Mouse (Mus musculus) C2C12 (cell line): Measurements from ENCODE around the gene Ivd. TPM values are rescaled to one million over a fixed set of nuclear protein-coding genes. Genes with fewer than 3 reads are reported as not detected.
A peak's percentile ranks its signal among the peaks of the same experiment; 100 is the strongest.

Experiments
- H3K27me3 ChIP-seq: one replicate; pipeline ENCODE4 v1.6.1; 2011; ENCODE audit not compliant: control insufficient read depth, insufficient read depth, insufficient read length
- H3K36me3 ChIP-seq: one replicate; pipeline ENCODE4 v1.6.1; 2011; ENCODE audit not compliant: control insufficient read depth, insufficient read depth
- H3K4me3 ChIP-seq: one replicate; pipeline ENCODE4 v1.5.1; 2011; ENCODE audit warnings: mild to moderate bottlenecking, control low read depth; ENCODE audit not compliant: poor library complexity, insufficient read depth, severe bottlenecking
- H3K79me2 ChIP-seq: one replicate; pipeline ENCODE4 v1.6.1; 2011; ENCODE audit not compliant: control insufficient read depth, insufficient read depth
- H3K79me3 ChIP-seq: one replicate; pipeline ENCODE4 v1.6.1; 2011; ENCODE audit warnings: low read depth, control low read depth
- H3ac ChIP-seq: one replicate; pipeline ENCODE3; 2011; ENCODE audit warnings: low read depth; ENCODE audit not compliant: control insufficient read depth, insufficient read length
- CEBPB ChIP-seq: IDR thresholded peaks from one replicate; pipeline ENCODE4 v1.6.1; 2011; ENCODE audit warnings: low read depth, mild to moderate bottlenecking, control low read depth, moderate library complexity
- CTCF ChIP-seq: IDR thresholded peaks from one replicate; pipeline ENCODE4 v1.5.1; 2011; ENCODE audit not compliant: control insufficient read depth, insufficient read depth, insufficient read length
- FOSL1 ChIP-seq: IDR thresholded peaks from one replicate; pipeline ENCODE4 v1.8.0; 2011; ENCODE audit warnings: mild to moderate bottlenecking, low read length; ENCODE audit not compliant: poor library complexity, insufficient read depth, severe bottlenecking
- MAX ChIP-seq: IDR thresholded peaks from one replicate; pipeline ENCODE4 v1.6.1; 2011; ENCODE audit warnings: mild to moderate bottlenecking, control low read depth
- MYOD1 ChIP-seq: IDR thresholded peaks from one replicate; pipeline ENCODE4 v1.6.1; 2011; ENCODE audit warnings: low read depth; ENCODE audit not compliant: control insufficient read depth, insufficient read length
- MYOG ChIP-seq: IDR thresholded peaks from one replicate; pipeline ENCODE4 v1.6.1; 2011; ENCODE audit not compliant: control insufficient read depth, insufficient read length; ENCODE audit errors: extremely low read depth
- USF1 ChIP-seq: IDR thresholded peaks from one replicate; pipeline ENCODE4 v1.6.1; 2011; ENCODE audit warnings: low read depth, mild to moderate bottlenecking, control low read depth, moderate library complexity
- polyA plus RNA-seq: library from polyadenylated mRNA; unstranded; fragments of >200 nt; fragmentation: generic; extraction: Trizol; gene quantifications from one replicate; pipeline ENCODE4 v1.2.1, GENCODE M21; 2012; ENCODE audit warnings: missing spikeins

The Ivd gene
- polyA plus RNA-seq, 1 experiment: 15.2 TPM

GRCm38 (mm10) chr2:118829096-118829495 is 32.7 kb upstream of the Ivd start:
- Histone ChIP-seq H3ac (no peak overlapping the region), H3K4me3 (no peak overlapping the region), H3K36me3 (peaks cover 89% of the 10 kb centered on the region), H3K79me3 (no peaks in the 10 kb centered on the region), H3K79me2 (no peaks in the 10 kb centered on the region), H3K27me3 (no peaks in the 10 kb centered on the region)
- no peak for TF ChIP-seq MAX
- no peak for TF ChIP-seq USF1
- no peak for TF ChIP-seq FOSL1
- no peak for TF ChIP-seq CTCF
- no peak for TF ChIP-seq CEBPB
- TF ChIP-seq MYOG: no peak
- TF ChIP-seq MYOD1: no peak

DNA sequence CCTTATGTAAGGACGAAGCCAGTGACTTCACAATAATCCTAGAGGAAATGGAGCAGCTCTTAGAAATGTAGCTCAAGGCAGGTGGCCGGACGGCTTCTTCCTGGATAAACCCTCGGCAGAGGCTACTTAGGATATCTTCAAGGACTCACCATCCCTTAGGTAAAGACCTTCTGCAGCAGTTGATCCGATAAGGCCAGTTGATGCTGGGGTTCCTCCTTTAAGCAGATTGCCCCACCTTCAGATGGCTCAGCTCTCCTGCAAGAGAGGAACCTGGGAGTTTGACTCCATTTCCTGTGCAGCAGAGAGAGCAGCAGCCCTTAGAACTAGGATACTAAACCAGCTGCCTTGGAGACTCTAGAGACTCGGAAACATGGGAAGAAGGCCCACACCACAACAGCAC is 27.7 kb upstream of the Ivd start:
- Histone ChIP-seq H3K79me3 (no peaks in the 10 kb centered on the region), H3ac (no peak overlapping the region), H3K79me2 (no peaks in the 10 kb centered on the region), H3K4me3 (no peak overlapping the region), H3K36me3 (peaks cover 73% of the 10 kb centered on the region), H3K27me3 (no peaks in the 10 kb centered on the region)
- no peak for TF ChIP-seq USF1
- TF ChIP-seq FOSL1: no peak
- TF ChIP-seq CEBPB: no peak
- no peak for TF ChIP-seq MAX
- no peak for TF ChIP-seq MYOD1
- no peak for TF ChIP-seq CTCF

DNA sequence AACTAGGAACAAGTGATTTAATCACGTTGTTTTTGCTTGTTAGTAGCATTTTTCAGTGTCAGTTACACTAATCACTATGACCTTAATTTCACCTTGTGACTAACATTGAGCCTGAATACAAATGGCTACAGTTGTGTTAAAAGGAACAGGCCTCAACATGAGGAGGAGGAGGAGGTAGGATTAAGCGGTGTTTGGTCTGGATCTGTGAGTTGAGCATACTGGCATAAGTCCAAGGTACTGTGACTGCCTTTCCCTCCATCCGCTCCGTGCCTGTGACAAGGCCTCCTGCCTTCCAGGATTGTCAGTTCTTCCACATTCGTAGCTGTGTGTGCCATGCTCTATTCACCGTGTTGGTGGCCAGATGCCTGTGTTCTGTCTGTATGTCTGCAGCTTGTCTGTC is 26.6 kb upstream of the Ivd start:
- H3ac ChIP-seq: no peak overlapping the region
- no peaks in the 10 kb centered on the region for H3K27me3 ChIP-seq
- no peaks in the 10 kb centered on the region for H3K79me3 ChIP-seq
- no peak overlapping the region for H3K4me3 ChIP-seq
- TF ChIP-seq MAX: no peak
- no peak for TF ChIP-seq FOSL1
- TF ChIP-seq CTCF: no peak
- no peak for TF ChIP-seq USF1
- no peak for TF ChIP-seq CEBPB
- peaks cover 64% of the 10 kb centered on the region for H3K36me3 ChIP-seq
- H3K79me2 ChIP-seq: no peaks in the 10 kb centered on the region

DNA sequence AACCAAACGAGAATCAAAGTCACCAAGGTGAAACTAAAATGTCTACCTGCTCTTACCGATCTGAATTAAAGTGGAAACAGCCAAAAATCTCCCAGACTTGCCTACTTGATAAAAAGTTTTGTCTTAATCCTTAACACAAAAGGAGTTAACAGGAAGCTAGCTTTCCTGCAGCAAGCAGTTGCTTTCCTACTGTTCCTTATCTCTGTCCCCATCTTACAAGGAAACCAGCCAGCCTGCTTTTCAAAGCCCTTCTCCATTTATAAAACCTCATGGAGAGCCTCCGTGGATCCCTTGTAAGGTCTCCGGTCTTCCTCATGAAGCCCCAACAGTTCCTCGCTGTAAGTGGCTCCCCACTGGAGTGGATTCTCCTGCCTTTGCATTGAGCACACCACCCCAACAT is 23.4 kb upstream of the Ivd start:
- Histone ChIP-seq H3K79me2 (no peaks in the 10 kb centered on the region), H3K4me3 (no peak overlapping the region), H3K79me3 (no peaks in the 10 kb centered on the region), H3K27me3 (no peaks in the 10 kb centered on the region), H3ac (no peak overlapping the region), H3K36me3 (peaks cover 33% of the 10 kb centered on the region)
- TF ChIP-seq CTCF (no peak), MYOD1 (no peak), MAX (no peak), FOSL1 (no peak), MYOG (no peak), USF1 (no peak), CEBPB (no peak)

DNA sequence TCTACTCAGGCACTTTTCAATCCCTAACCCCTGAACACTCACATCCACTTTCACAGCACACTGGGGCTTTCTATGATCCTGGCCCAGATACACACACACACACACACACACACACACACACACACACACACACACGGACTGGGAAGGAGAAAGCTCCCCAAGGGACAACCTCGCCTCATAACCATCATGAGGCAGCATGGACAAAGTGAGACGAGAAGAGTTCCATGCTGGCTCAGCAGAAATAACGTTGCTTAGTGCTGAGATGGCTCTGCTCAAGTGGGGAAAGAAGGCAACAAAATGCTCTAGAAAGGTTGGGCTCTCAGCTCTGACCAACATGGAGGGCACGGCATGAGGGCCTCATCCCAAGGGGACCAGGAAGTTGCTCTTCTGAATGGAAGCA is 20.6 kb upstream of the Ivd start:
- no peak overlapping the region for H3K4me3 ChIP-seq
- H3ac ChIP-seq: no peak overlapping the region
- H3K79me2 ChIP-seq: no peaks in the 10 kb centered on the region
- TF ChIP-seq MYOG (no peak), USF1 (no peak), FOSL1 (no peak), CTCF (no peak), MAX (no peak), CEBPB (no peak), MYOD1 (no peak)
- H3K36me3 ChIP-seq: peaks cover 6% of the 10 kb centered on the region
- H3K27me3 ChIP-seq: no peaks in the 10 kb centered on the region
- no peaks in the 10 kb centered on the region for H3K79me3 ChIP-seq

DNA sequence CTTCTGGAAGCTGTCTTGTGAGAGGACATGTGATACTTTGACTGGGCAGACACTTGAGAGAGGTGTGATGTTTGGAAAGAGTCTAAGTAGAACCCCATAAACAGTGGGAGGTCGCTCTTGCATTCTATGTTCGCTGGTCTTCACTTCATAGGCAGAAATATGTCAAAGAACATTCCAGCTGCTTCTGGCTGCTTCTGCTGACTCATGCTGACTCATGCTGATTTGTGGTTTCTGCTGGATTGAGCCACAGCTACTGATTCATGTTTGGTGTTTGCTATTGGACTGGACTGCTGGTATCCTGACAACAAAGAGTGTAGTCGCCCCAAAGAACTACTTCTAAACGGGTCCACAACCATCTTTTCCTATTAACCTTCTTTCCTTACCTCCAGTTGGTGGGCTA is 20.0 kb upstream of the Ivd start:
- H3K4me3 ChIP-seq: no peak overlapping the region
- no peak overlapping the region for H3ac ChIP-seq
- no peaks in the 10 kb centered on the region for H3K27me3 ChIP-seq
- TF ChIP-seq MYOG: no peak
- peak; percentile 48 for TF ChIP-seq MAX
- TF ChIP-seq FOSL1: peak; percentile 100
- no peak for TF ChIP-seq USF1
- no peak for TF ChIP-seq CTCF
- peak; percentile 92 for TF ChIP-seq CEBPB
- peak; percentile 88 for TF ChIP-seq MYOD1
- no peaks in the 10 kb centered on the region for H3K79me3 ChIP-seq
- no peaks in the 10 kb centered on the region for H3K36me3 ChIP-seq
- no peaks in the 10 kb centered on the region for H3K79me2 ChIP-seq
